Mouse (Mus musculus) megakaryocyte progenitor cell, adult 5-6 weeks (primary cell): Measurements from ENCODE around the gene Tlcd1. TPM values are rescaled to one million over a fixed set of nuclear protein-coding genes. Genes with fewer than 3 reads are reported as not detected.
A peak's percentile ranks its signal among the peaks of the same experiment; 100 is the strongest.

ENCODE experiments used
- ATAC-seq: replicated peaks from 2 replicates; pipeline ENCODE4 v1.8.0; 2016; ENCODE audit warnings: mild to moderate bottlenecking, moderate TSS enrichment, inconsistent platforms; ENCODE audit not compliant: poor library complexity
- total RNA-seq, 2 experiments: library from RNA; stranded (forward) in 1 of 2; stranded (reverse) in 1 of 2; fragments of 157-497, 149-512 nt in 1 of 2; fragments of 200-1000 nt in 1 of 2; gene quantifications; 2 replicates each; pipeline versions ENCODE4 v1.2.3 to v1.2.4; 2015 to 2017

The Tlcd1 gene
- total RNA-seq, 2 experiments from 2014 or later, result 3.5 to 6.3 TPM

GRCm38 (mm10) chr11:78160675-78161074 is 15.8 kb upstream of the Tlcd1 start:
- no peak for ATAC-seq

GRCm38 (mm10) chr11:78161169-78161568 is 15.3 kb upstream of the Tlcd1 start:
- no peak for ATAC-seq

- ATAC-seq, result no peak
These were observed 14.5 kb upstream of the Tlcd1 start for GRCm38 (mm10) chr11:78161968-78162367.

GRCm38 (mm10) chr11:78162504-78162903 is 14.0 kb upstream of the Tlcd1 start:
- no peak for ATAC-seq

- no peak for ATAC-seq
These were observed 13.5 kb upstream of the Tlcd1 start for GRCm38 (mm10) chr11:78163045-78163444.

- ATAC-seq, result no peak
These were observed 12.6 kb upstream of the Tlcd1 start for GRCm38 (mm10) chr11:78163681-78164603.

- no peak for ATAC-seq
These were observed 11.9 kb upstream of the Tlcd1 start for GRCm38 (mm10) chr11:78164604-78164923.

GRCm38 (mm10) chr11:78164924-78165760 is 11.4 kb upstream of the Tlcd1 start, which contains the start of gene Traf4:
Traf4 (minus strand) TSS chr11:78165589.
- peak; percentile 52 for ATAC-seq

- ATAC-seq, result peak; percentile 15; the same call in 1 of the 2 replicates
These were observed 10.8 kb upstream of the Tlcd1 start for GRCm38 (mm10) chr11:78165761-78166109.

GRCm38 (mm10) chr11:78166161-78166560 is 10.3 kb upstream of the Tlcd1 start:
- no peak for ATAC-seq

- no peak for ATAC-seq
These were observed 9.9 kb upstream of the Tlcd1 start for GRCm38 (mm10) chr11:78166640-78167039.

GRCm38 (mm10) chr11:78167257-78167959 is 9.1 kb upstream of the Tlcd1 start:
- ATAC-seq, result no peak

GRCm38 (mm10) chr11:78168541-78169468 is 7.7 kb upstream of the Tlcd1 start:
- peak; percentile 47 for ATAC-seq

GRCm38 (mm10) chr11:78170306-78170705 is 6.2 kb upstream of the Tlcd1 start:
- ATAC-seq, result no peak

GRCm38 (mm10) chr11:78171328-78171727 is 5.2 kb upstream of the Tlcd1 start:
- ATAC-seq, result no peak

- no peak for ATAC-seq
These were observed 4.3 kb upstream of the Tlcd1 start for GRCm38 (mm10) chr11:78172034-78172747.

- no peak for ATAC-seq
These were observed 3.6 kb upstream of the Tlcd1 start for GRCm38 (mm10) chr11:78172748-78173383.

GRCm38 (mm10) chr11:78174506-78174905 is 2.0 kb upstream of the Tlcd1 start:
- ATAC-seq, result no peak
